Mouse (Mus musculus): Measurements from ENCODE around the gene Atg4a-ps. TPM values are rescaled to one million over a fixed set of nuclear protein-coding genes. Genes with fewer than 3 reads are reported as not detected.
"Not testable (repeated sequence)": the region's sequence is repeated elsewhere in the genome, so short reads cannot be mapped to it uniquely, and the experiment has no call there.

Gene Atg4a-ps
- 0.22 and 0.47 TPM in 2 replicates for polyA plus RNA-seq (2014; fragmentation: Nextera tagmentation; extraction: Ambion mirVana)

GRCm38 (mm10) chr3:103645968-103646367, at the start of gene Atg4a-ps:
Gene Atg4a-ps (minus strand): TSS chr3:103646068.
- H3K27ac ChIP-seq (replicated peaks; ENCODE audit: low read depth, low read length); H3K27me3 ChIP-seq (replicated peaks; ENCODE audit: control insufficient read depth, insufficient read depth, low read length); H3K4me2 ChIP-seq (ENCODE audit: low read depth, low read length); H3K36me3 ChIP-seq (ENCODE audit: control insufficient read depth, insufficient read depth, low read length); DNase-seq (ENCODE audit: low spot score); H3K9ac ChIP-seq (ENCODE audit: low read depth, low read length); H3K9me3 ChIP-seq (ENCODE audit: control insufficient read depth, low read length); ATAC-seq (ENCODE audit: low read depth); H3K4me1 ChIP-seq (ENCODE audit: control insufficient read depth, insufficient read depth, low read length); H3K4me3 ChIP-seq (ENCODE audit: low read depth, low read length): not testable (repeated sequence)
- 82% methylated on average over 2 of the region's 2 CpGs for WGBS

- H3K36me3 ChIP-seq (ENCODE audit: control insufficient read depth, insufficient read depth, low read length): no peaks in the 10 kb centered on the region
Observed at GRCm38 (mm10) chr3:103695556-103695955, 49.7 kb upstream of the Atg4a-ps start.

GRCm38 (mm10) chr3:103690506-103690905, 44.6 kb upstream of the Atg4a-ps start:
- Histone ChIP-seq H3K27me3 (replicated peaks; ENCODE audit: control insufficient read depth, insufficient read depth, low read length) (no peaks in the 10 kb centered on the region), H3K27ac (replicated peaks; ENCODE audit: low read depth, low read length) (no peak overlapping the region), H3K9me3 (ENCODE audit: control insufficient read depth, low read length) (no peaks in the 10 kb centered on the region), H3K4me3 (ENCODE audit: low read depth, low read length) (no peak overlapping the region), H3K36me3 (ENCODE audit: control insufficient read depth, insufficient read depth, low read length) (no peaks in the 10 kb centered on the region), H3K4me2 (ENCODE audit: low read depth, low read length) (no peak overlapping the region), H3K4me1 (ENCODE audit: control insufficient read depth, insufficient read depth, low read length) (no peaks in the 10 kb centered on the region), H3K9ac (ENCODE audit: low read depth, low read length) (no peak overlapping the region)
- WGBS: 80% methylated on average over 3 of the region's 3 CpGs
- ATAC-seq (ENCODE audit: low read depth): no peak
- peak; percentile 34 for DNase-seq (ENCODE audit: low spot score)

More at GRCm38 (mm10) chr3:103695556-103695955, 49.7 kb upstream of the Atg4a-ps start:
- 51% methylated on average over 3 of the region's 3 CpGs for WGBS
- H3K4me1 ChIP-seq (ENCODE audit: control insufficient read depth, insufficient read depth, low read length): no peaks in the 10 kb centered on the region
- DNase-seq (ENCODE audit: low spot score) (no peak), ATAC-seq (ENCODE audit: low read depth) (no peak)
- H3K9ac ChIP-seq (ENCODE audit: low read depth, low read length): no peak overlapping the region
- H3K4me3 ChIP-seq (ENCODE audit: low read depth, low read length): no peak overlapping the region
- no peaks in the 10 kb centered on the region for H3K27me3 ChIP-seq (replicated peaks; ENCODE audit: control insufficient read depth, insufficient read depth, low read length)
- H3K4me2 ChIP-seq (ENCODE audit: low read depth, low read length): no peak overlapping the region
- H3K27ac ChIP-seq (replicated peaks; ENCODE audit: low read depth, low read length): no peak overlapping the region
- no peaks in the 10 kb centered on the region for H3K9me3 ChIP-seq (ENCODE audit: control insufficient read depth, low read length)

- WGBS: 74% methylated on average over 1 of the region's 1 CpGs
- Histone ChIP-seq H3K36me3 (ENCODE audit: control insufficient read depth, insufficient read depth, low read length) (no peaks in the 10 kb centered on the region), H3K9me3 (ENCODE audit: control insufficient read depth, low read length) (no peaks in the 10 kb centered on the region), H3K27ac (replicated peaks; ENCODE audit: low read depth, low read length) (no peak overlapping the region), H3K27me3 (replicated peaks; ENCODE audit: control insufficient read depth, insufficient read depth, low read length) (no peaks in the 10 kb centered on the region), H3K4me1 (ENCODE audit: control insufficient read depth, insufficient read depth, low read length) (no peaks in the 10 kb centered on the region), H3K4me2 (ENCODE audit: low read depth, low read length) (no peak overlapping the region), H3K4me3 (ENCODE audit: low read depth, low read length) (no peak overlapping the region), H3K9ac (ENCODE audit: low read depth, low read length) (no peak overlapping the region)
- DNase-seq (ENCODE audit: low spot score): no peak
- no peak for ATAC-seq (ENCODE audit: low read depth)
Observed at GRCm38 (mm10) chr3:103689043-103689442, 43.2 kb upstream of the Atg4a-ps start.

- 21% methylated on average over 5 of the region's 5 CpGs for WGBS
- DNase-seq (ENCODE audit: low spot score) (no peak), ATAC-seq (ENCODE audit: low read depth) (no peak)
- H3K27me3 ChIP-seq (replicated peaks; ENCODE audit: control insufficient read depth, insufficient read depth, low read length): no peaks in the 10 kb centered on the region; the same call in 1 of the 2 replicates
- H3K4me1 ChIP-seq (ENCODE audit: control insufficient read depth, insufficient read depth, low read length): peaks cover 8% of the 10 kb centered on the region; the same call in 1 of the 2 replicates
- no peaks in the 10 kb centered on the region for H3K36me3 ChIP-seq (ENCODE audit: control insufficient read depth, insufficient read depth, low read length)
- no peak overlapping the region for H3K4me3 ChIP-seq (ENCODE audit: low read depth, low read length)
- H3K4me2 ChIP-seq (ENCODE audit: low read depth, low read length): no peak overlapping the region
- H3K9me3 ChIP-seq (ENCODE audit: control insufficient read depth, low read length): no peaks in the 10 kb centered on the region
- no peak overlapping the region for H3K27ac ChIP-seq (replicated peaks; ENCODE audit: low read depth, low read length)
- no peak overlapping the region for H3K9ac ChIP-seq (ENCODE audit: low read depth, low read length)
Observed at GRCm38 (mm10) chr3:103683966-103684319, 38.1 kb upstream of the Atg4a-ps start.

- Histone ChIP-seq H3K4me3 (ENCODE audit: low read depth, low read length) (no peak overlapping the region), H3K36me3 (ENCODE audit: control insufficient read depth, insufficient read depth, low read length) (no peaks in the 10 kb centered on the region), H3K9ac (ENCODE audit: low read depth, low read length) (no peak overlapping the region), H3K9me3 (ENCODE audit: control insufficient read depth, low read length) (no peaks in the 10 kb centered on the region), H3K4me2 (ENCODE audit: low read depth, low read length) (peak overlapping the region; percentile 42), H3K27ac (replicated peaks; ENCODE audit: low read depth, low read length) (no peak overlapping the region), H3K27me3 (replicated peaks; ENCODE audit: control insufficient read depth, insufficient read depth, low read length) (no peaks in the 10 kb centered on the region; the same call in 1 of the 2 replicates), H3K4me1 (ENCODE audit: control insufficient read depth, insufficient read depth, low read length) (peaks cover 8% of the 10 kb centered on the region; the same call in 1 of the 2 replicates)
- 5% methylated on average over 20 of the region's 21 CpGs for WGBS
- ATAC-seq (ENCODE audit: low read depth) (no peak), DNase-seq (ENCODE audit: low spot score) (no peak)
Observed at GRCm38 (mm10) chr3:103683234-103683965, 37.5 kb upstream of the Atg4a-ps start.

- Histone ChIP-seq H3K27ac (replicated peaks; ENCODE audit: low read depth, low read length) (no peak overlapping the region), H3K9ac (ENCODE audit: low read depth, low read length) (no peak overlapping the region), H3K4me1 (ENCODE audit: control insufficient read depth, insufficient read depth, low read length) (peaks cover 8% of the 10 kb centered on the region; the same call in 1 of the 2 replicates), H3K27me3 (replicated peaks; ENCODE audit: control insufficient read depth, insufficient read depth, low read length) (no peaks in the 10 kb centered on the region; the same call in 1 of the 2 replicates), H3K4me2 (ENCODE audit: low read depth, low read length) (no peak overlapping the region), H3K9me3 (ENCODE audit: control insufficient read depth, low read length) (no peaks in the 10 kb centered on the region), H3K36me3 (ENCODE audit: control insufficient read depth, insufficient read depth, low read length) (no peaks in the 10 kb centered on the region), H3K4me3 (ENCODE audit: low read depth, low read length) (no peak overlapping the region)
- DNase-seq (ENCODE audit: low spot score) (no peak), ATAC-seq (ENCODE audit: low read depth) (no peak)
- WGBS: 49% methylated on average over 4 of the region's 4 CpGs
Observed at GRCm38 (mm10) chr3:103682473-103682872, 36.6 kb upstream of the Atg4a-ps start.

GRCm38 (mm10) chr3:103678811-103679210, 32.9 kb upstream of the Atg4a-ps start:
- no peaks in the 10 kb centered on the region; the same call in 1 of the 2 replicates for H3K27me3 ChIP-seq (replicated peaks; ENCODE audit: control insufficient read depth, insufficient read depth, low read length)
- peaks cover 8% of the 10 kb centered on the region; the same call in 1 of the 2 replicates for H3K4me1 ChIP-seq (ENCODE audit: control insufficient read depth, insufficient read depth, low read length)
- ATAC-seq (ENCODE audit: low read depth): no peak
- no peaks in the 10 kb centered on the region for H3K9me3 ChIP-seq (ENCODE audit: control insufficient read depth, low read length)
- 13% methylated on average over 6 of the region's 6 CpGs for WGBS
- H3K4me2 ChIP-seq (ENCODE audit: low read depth, low read length): no peak overlapping the region
- H3K36me3 ChIP-seq (ENCODE audit: control insufficient read depth, insufficient read depth, low read length): no peaks in the 10 kb centered on the region
- H3K9ac ChIP-seq (ENCODE audit: low read depth, low read length): no peak overlapping the region
- H3K27ac ChIP-seq (replicated peaks; ENCODE audit: low read depth, low read length): no peak overlapping the region
- no peak for DNase-seq (ENCODE audit: low spot score)
- H3K4me3 ChIP-seq (ENCODE audit: low read depth, low read length): no peak overlapping the region

- ATAC-seq (ENCODE audit: low read depth) (no peak), DNase-seq (ENCODE audit: low spot score) (no peak)
- Histone ChIP-seq H3K4me1 (ENCODE audit: control insufficient read depth, insufficient read depth, low read length) (no peaks in the 10 kb centered on the region), H3K36me3 (ENCODE audit: control insufficient read depth, insufficient read depth, low read length) (no peaks in the 10 kb centered on the region), H3K4me2 (ENCODE audit: low read depth, low read length) (no peak overlapping the region), H3K27ac (replicated peaks; ENCODE audit: low read depth, low read length) (no peak overlapping the region), H3K4me3 (ENCODE audit: low read depth, low read length) (no peak overlapping the region), H3K9ac (ENCODE audit: low read depth, low read length) (no peak overlapping the region), H3K27me3 (replicated peaks; ENCODE audit: control insufficient read depth, insufficient read depth, low read length) (no peaks in the 10 kb centered on the region), H3K9me3 (ENCODE audit: control insufficient read depth, low read length) (no peaks in the 10 kb centered on the region)
- 48% methylated on average over 7 of the region's 7 CpGs for WGBS
Observed at GRCm38 (mm10) chr3:103672716-103673115, 26.8 kb upstream of the Atg4a-ps start.
